Mouse (Mus musculus) heart, embryonic 12.5 days (tissue): Measurements from ENCODE around the gene Pias3. TPM values are rescaled to one million over a fixed set of nuclear protein-coding genes. Genes with fewer than 3 reads are reported as not detected.

ENCODE experiments used
- ATAC-seq: fragments of 200-750 bp; cut with Nextera tagmentation; 2 replicates; pipeline ENCODE4 v1.8.0; 2017; ENCODE audit warnings: moderate TSS enrichment, moderate library complexity; ENCODE audit not compliant: insufficient number of reproducible peaks, low FRiP score
- H3K27ac ChIP-seq: fragments of 300-500 bp; sonication (generic); 2 replicates; pipeline ENCODE4 v1.5.1; 2016; ENCODE audit warnings: mild to moderate bottlenecking, moderate library complexity; ENCODE audit not compliant: poor library complexity, severe bottlenecking
- H3K27me3 ChIP-seq: fragments of 300-500 bp; sonication (generic); replicated peaks from 2 replicates; pipeline ENCODE4 v1.6.1; 2016; ENCODE audit warnings: mild to moderate bottlenecking, moderate library complexity
- H3K36me3 ChIP-seq: fragments of 300-500 bp; sonication (generic); 2 replicates; pipeline ENCODE4 v1.6.1; 2016; ENCODE audit warnings: mild to moderate bottlenecking, moderate library complexity
- H3K4me1 ChIP-seq: fragments of 300-500 bp; sonication (generic); replicated peaks from 2 replicates; pipeline ENCODE4 v1.6.1; 2016; ENCODE audit warnings: mild to moderate bottlenecking
- H3K4me2 ChIP-seq: fragments of 300-500 bp; sonication (generic); 2 replicates; pipeline ENCODE4 v1.6.1; 2016; ENCODE audit warnings: mild to moderate bottlenecking, moderate library complexity
- H3K4me3 ChIP-seq: fragments of 300-500 bp; sonication (generic); 2 replicates; pipeline ENCODE4 v1.5.1; 2016; ENCODE audit warnings: mild to moderate bottlenecking
- H3K9ac ChIP-seq: fragments of 300-500 bp; sonication (generic); 2 replicates; pipeline ENCODE4 v1.6.1; 2016; ENCODE audit warnings: mild to moderate bottlenecking, moderate library complexity
- H3K9me3 ChIP-seq: fragments of 300-500 bp; sonication (generic); replicated peaks from 2 replicates; pipeline ENCODE4 v1.6.1; 2016; ENCODE audit warnings: mild to moderate bottlenecking, moderate library complexity
- WGBS: fragments of 180-500 bp; shearing (Covaris S2); methylation state at CpG from one replicate; pipeline ENCODE4 v1.1.7; 2016; 5-methylcytosine and 5-hydroxymethylcytosine counted together
- polyA plus RNA-seq: library from polyadenylated mRNA; unstranded; fragments of >200 nt; fragmentation: Nextera tagmentation; extraction: Ambion mirVana; gene quantifications from 2 replicates; pipeline ENCODE4 v1.2.1, GENCODE M21; 2016

The Pias3 gene
- polyA plus RNA-seq, 1 experiment from 2014 or later, result 43.3 TPM

- Histone ChIP-seq H3K4me2 (no peak overlapping the region), H3K9ac (no peak overlapping the region), H3K9me3 (no peaks in the 10 kb centered on the region), H3K27me3 (no peaks in the 10 kb centered on the region), H3K4me3 (no peak overlapping the region), H3K27ac (no peak overlapping the region), H3K36me3 (peaks cover 56% of the 10 kb centered on the region), H3K4me1 (peaks cover 5% of the 10 kb centered on the region; the same call in 1 of the 2 replicates)
- ATAC-seq, result no peak
- 69% methylated on average over 7 of the region's 7 CpGs for WGBS
These were observed 10.8 kb downstream of the Pias3 start for GRCm38 (mm10) chr3:96706984-96707383.

- peak within 1 kb of the TSS; percentile 72 for H3K9ac ChIP-seq
- 5% methylated on average over 42 of the region's 42 CpGs for WGBS
- H3K27ac ChIP-seq, result no peak within 1 kb of the TSS
- ATAC-seq, result peak; percentile 80
- H3K4me2 ChIP-seq, result peak within 1 kb of the TSS; percentile 90
- no peaks in the 10 kb centered on the region for H3K27me3 ChIP-seq
- H3K36me3 ChIP-seq, result peaks cover 59% of the 10 kb centered on the region
- H3K4me1 ChIP-seq, result peaks cover 5% of the 10 kb centered on the region; the same call in 1 of the 2 replicates
- H3K9me3 ChIP-seq, result no peaks in the 10 kb centered on the region
- H3K4me3 ChIP-seq, result peak within 1 kb of the TSS; percentile 50
These were observed 11.9 kb downstream of the Pias3 start, which contains the start of gene Nudt17 for GRCm38 (mm10) chr3:96707903-96708683. Gene Nudt17, minus strand, starts transcription at chr3:96708562.

GRCm38 (mm10) chr3:96708684-96709064 lies 12.5 kb downstream of the Pias3 start:
- Histone ChIP-seq H3K4me3 (peak overlapping the region; percentile 50; the same call in 1 of the 2 replicates), H3K4me1 (peaks cover 5% of the 10 kb centered on the region; the same call in 1 of the 2 replicates), H3K9ac (no peak overlapping the region; the same call in 1 of the 2 replicates), H3K36me3 (peaks cover 59% of the 10 kb centered on the region), H3K4me2 (peak overlapping the region; percentile 90), H3K27me3 (no peaks in the 10 kb centered on the region), H3K27ac (no peak overlapping the region), H3K9me3 (no peaks in the 10 kb centered on the region)
- ATAC-seq, result no peak
- whole genome bisulfite sequencing, result 55% methylated on average over 2 of the region's 2 CpGs

GRCm38 (mm10) chr3:96714286-96714685 lies 18.1 kb downstream of the Pias3 start:
- peaks cover 76% of the 10 kb centered on the region for H3K36me3 ChIP-seq
- H3K9ac ChIP-seq, result no peak overlapping the region
- 84% methylated on average over 5 of the region's 5 CpGs for WGBS
- no peaks in the 10 kb centered on the region for H3K9me3 ChIP-seq
- H3K27ac ChIP-seq, result no peak overlapping the region
- H3K4me1 ChIP-seq, result 0 out of 2 replicates have a peak, but pooled peaks cover 4% of the 10 kb centered on the region
- no peak overlapping the region for H3K4me3 ChIP-seq
- no peaks in the 10 kb centered on the region for H3K27me3 ChIP-seq
- ATAC-seq, result no peak
- H3K4me2 ChIP-seq, result no peak overlapping the region

GRCm38 (mm10) chr3:96715854-96716253 lies 19.7 kb downstream of the Pias3 start:
- 51% methylated on average over 2 of the region's 2 CpGs for WGBS
- H3K4me2 ChIP-seq, result no peak overlapping the region
- peaks cover 70% of the 10 kb centered on the region for H3K36me3 ChIP-seq
- H3K27me3 ChIP-seq, result no peaks in the 10 kb centered on the region
- no peak overlapping the region for H3K4me3 ChIP-seq
- H3K9me3 ChIP-seq, result no peaks in the 10 kb centered on the region
- 0 out of 2 replicates have a peak, but pooled peaks cover 10% of the 10 kb centered on the region for H3K4me1 ChIP-seq
- H3K9ac ChIP-seq, result no peak overlapping the region
- no peak overlapping the region for H3K27ac ChIP-seq
- ATAC-seq, result no peak

GRCm38 (mm10) chr3:96719173-96719572 lies 23.0 kb downstream of the Pias3 start:
- Histone ChIP-seq H3K4me2 (0 out of 2 replicates have a peak overlapping the region, but pooled peaks have one; percentile 1), H3K4me3 (no peak overlapping the region), H3K27me3 (no peaks in the 10 kb centered on the region), H3K36me3 (peaks cover 68% of the 10 kb centered on the region), H3K9me3 (no peaks in the 10 kb centered on the region), H3K27ac (no peak overlapping the region), H3K4me1 (peaks cover 16% of the 10 kb centered on the region; the same call in 1 of the 2 replicates), H3K9ac (no peak overlapping the region)
- no peak for ATAC-seq
- WGBS, result 41% methylated on average over 14 of the region's 14 CpGs

GRCm38 (mm10) chr3:96727343-96727827 lies 31.2 kb downstream of the Pias3 start, which contains the start of the genes Polr3c and Rnf115:
Gene Polr3c, minus strand, starts transcription at chr3:96727628.
Gene Rnf115, plus strand, starts transcription at chr3:96727664.
- H3K4me2 ChIP-seq, result peak within 1 kb of the TSS; percentile 66
- H3K4me3 ChIP-seq, result peak within 1 kb of the TSS; percentile 91
- peak; percentile 99 for ATAC-seq
- H3K27me3 ChIP-seq, result no peaks in the 10 kb centered on the region
- peaks cover 39% of the 10 kb centered on the region for H3K4me1 ChIP-seq
- peak within 1 kb of the TSS; percentile 84 for H3K27ac ChIP-seq
- 0% methylated on average over 52 of the region's 52 CpGs for WGBS
- H3K9me3 ChIP-seq, result no peaks in the 10 kb centered on the region
- H3K9ac ChIP-seq, result peak within 1 kb of the TSS; percentile 88
- H3K36me3 ChIP-seq, result peaks cover 17% of the 10 kb centered on the region

- H3K9me3 ChIP-seq, result no peaks in the 10 kb centered on the region
- WGBS, result under 1% methylated on average over 42 of the region's 42 CpGs
- H3K27ac ChIP-seq, result peak overlapping the region; percentile 84
- ATAC-seq, result peak; percentile 43
- H3K36me3 ChIP-seq, result peaks cover 16% of the 10 kb centered on the region
- H3K4me1 ChIP-seq, result peaks cover 35% of the 10 kb centered on the region
- H3K4me3 ChIP-seq, result peak overlapping the region; percentile 91
- peak overlapping the region; percentile 66 for H3K4me2 ChIP-seq
- peak overlapping the region; percentile 88 for H3K9ac ChIP-seq
- no peaks in the 10 kb centered on the region for H3K27me3 ChIP-seq
These were observed 31.8 kb downstream of the Pias3 start for GRCm38 (mm10) chr3:96727828-96728633.

GRCm38 (mm10) chr3:96728634-96729402 lies 32.6 kb downstream of the Pias3 start:
- Histone ChIP-seq H3K4me1 (peaks cover 35% of the 10 kb centered on the region), H3K36me3 (peaks cover 8% of the 10 kb centered on the region), H3K27me3 (no peaks in the 10 kb centered on the region), H3K9me3 (no peaks in the 10 kb centered on the region), H3K4me2 (peak overlapping the region; percentile 66), H3K9ac (peak overlapping the region; percentile 88), H3K27ac (peak overlapping the region; percentile 84), H3K4me3 (peak overlapping the region; percentile 91)
- WGBS, result 48% methylated on average over 7 of the region's 7 CpGs
- ATAC-seq, result no peak

GRCm38 (mm10) chr3:96729403-96729784 lies 33.2 kb downstream of the Pias3 start:
- Histone ChIP-seq H3K9ac (no peak overlapping the region), H3K36me3 (peaks cover 4% of the 10 kb centered on the region; the same call in 1 of the 2 replicates), H3K9me3 (no peaks in the 10 kb centered on the region), H3K27me3 (no peaks in the 10 kb centered on the region), H3K4me2 (no peak overlapping the region), H3K27ac (no peak overlapping the region), H3K4me1 (peaks cover 41% of the 10 kb centered on the region), H3K4me3 (no peak overlapping the region; the same call in 1 of the 2 replicates)
- no peak for ATAC-seq
- WGBS, result 33% methylated on average over 3 of the region's 3 CpGs
